Mouse (Mus musculus) lung, embryonic 14.5 days (tissue): ENCODE results near the gene Fat3. TPM values are rescaled to one million over a fixed set of nuclear protein-coding genes. Genes with fewer than 3 reads are reported as not detected.

Experiments
- ATAC-seq: fragments of 200-750 bp; cut with Nextera tagmentation; 2 replicates; pipeline ENCODE4 v1.8.0; 2017; ENCODE audit warnings: mild to moderate bottlenecking, moderate TSS enrichment, moderate library complexity; ENCODE audit not compliant: insufficient read depth
- DNase-seq: peaks from one replicate; pipeline ENCODE4 v3.0.0-alpha.2; 2015
- H3K27ac ChIP-seq: fragments of 300-500 bp; sonication (generic); 2 replicates; pipeline ENCODE4 v1.5.1; 2014; ENCODE audit warnings: low read depth, mild to moderate bottlenecking, moderate library complexity
- H3K27me3 ChIP-seq: fragments of 300-500 bp; sonication (generic); 2 replicates; pipeline ENCODE4 v1.6.1; 2014; ENCODE audit warnings: low read length, control low read depth; ENCODE audit not compliant: insufficient read depth
- H3K36me3 ChIP-seq: fragments of 300-500 bp; sonication (generic); 2 replicates; pipeline ENCODE4 v1.6.1; 2014; ENCODE audit warnings: control low read depth; ENCODE audit not compliant: insufficient read depth
- H3K4me1 ChIP-seq: fragments of 300-500 bp; sonication (generic); 2 replicates; pipeline ENCODE4 v1.6.1; 2014; ENCODE audit warnings: antibody characterized with exemption, control low read depth; ENCODE audit not compliant: insufficient read depth
- H3K4me2 ChIP-seq: fragments of 300-500 bp; sonication (generic); 2 replicates; pipeline ENCODE4 v1.6.1; 2014; ENCODE audit warnings: mild to moderate bottlenecking
- H3K4me3 ChIP-seq: fragments of 300-500 bp; sonication (generic); 2 replicates; pipeline ENCODE4 v1.5.1; 2014; ENCODE audit warnings: low read depth, low read length
- H3K9ac ChIP-seq: fragments of 300-500 bp; sonication (generic); 2 replicates; pipeline ENCODE4 v1.6.1; 2014
- H3K9me3 ChIP-seq: fragments of 300-500 bp; sonication (generic); 2 replicates; pipeline ENCODE4 v1.6.1; 2016; ENCODE audit warnings: low read depth, low read length, control low read depth
- CTCF ChIP-seq: IDR thresholded peaks from 2 replicates; pipeline ENCODE4 v1.5.1; 2016; ENCODE audit warnings: antibody characterized with exemption, low read depth
- WGBS: fragments of 180-500 bp; shearing (Covaris S2); extraction: QIAGEN DNeasy Blood & Tissue Kit; methylation state at CpG from one replicate; pipeline ENCODE4 v1.1.7; 2014; 5-methylcytosine and 5-hydroxymethylcytosine counted together
- polyA plus RNA-seq: library from polyadenylated mRNA; unstranded; fragments of >200 nt; fragmentation: Nextera tagmentation; extraction: Ambion mirVana; gene quantifications from 2 replicates; pipeline ENCODE4 v1.2.1, GENCODE M21; 2014

Gene Fat3
- polyA plus RNA-seq, 1 experiment from 2014 or later: 1.2 TPM

DNA sequence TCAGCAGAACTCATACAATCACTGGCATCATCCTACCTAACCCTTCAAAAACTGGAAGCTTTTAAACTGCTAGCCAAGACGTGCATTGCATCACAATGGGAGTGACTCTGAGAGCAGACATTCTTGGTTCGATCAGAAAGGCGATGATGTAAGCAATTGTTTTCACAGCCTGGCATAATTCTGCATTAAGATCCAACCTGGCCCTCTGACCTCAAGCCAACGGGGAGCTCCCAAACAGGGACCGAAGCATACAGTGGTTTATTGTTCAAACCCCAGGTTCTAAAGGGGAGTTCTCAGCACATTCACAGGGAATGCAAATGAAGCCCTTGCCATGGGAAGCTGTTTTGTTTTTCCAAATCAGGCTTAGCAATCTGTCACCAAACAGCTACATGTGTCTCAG lies 63.3 kb downstream of the Fat3 start:
- Histone ChIP-seq H3K4me1 (no peaks in the 10 kb centered on the region), H3K4me2 (no peak overlapping the region), H3K9ac (no peak overlapping the region), H3K27me3 (no peaks in the 10 kb centered on the region), H3K9me3 (no peaks in the 10 kb centered on the region), H3K27ac (no peak overlapping the region), H3K4me3 (no peak overlapping the region), H3K36me3 (no peaks in the 10 kb centered on the region)
- 45% methylated on average over 5 of the region's 5 CpGs for WGBS
- no peak for DNase-seq
- no peak for ATAC-seq
- TF ChIP-seq CTCF: no peak

DNA sequence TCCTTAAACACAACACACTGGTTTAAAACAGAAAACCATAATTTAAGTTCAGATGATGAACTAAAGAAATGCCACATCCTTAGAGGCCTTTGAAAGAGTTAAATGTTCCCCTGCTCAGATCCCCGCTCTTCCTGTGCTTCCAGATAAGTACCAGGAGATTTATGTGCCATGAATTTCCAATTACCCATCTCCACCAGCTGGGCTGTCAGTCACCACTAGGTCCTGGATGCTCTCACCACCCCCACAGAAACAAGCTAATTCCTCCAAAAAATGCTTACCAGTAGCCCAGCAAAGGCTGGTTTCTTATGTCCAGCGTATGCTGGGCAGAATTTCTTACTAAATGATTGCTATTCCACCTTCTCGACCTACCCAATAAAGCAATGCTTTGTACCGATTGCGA lies 72.5 kb downstream of the Fat3 start:
- TF ChIP-seq CTCF: no peak
- Histone ChIP-seq H3K27me3 (no peaks in the 10 kb centered on the region), H3K27ac (no peak overlapping the region), H3K9ac (no peak overlapping the region), H3K4me2 (no peak overlapping the region), H3K4me3 (no peak overlapping the region), H3K4me1 (no peaks in the 10 kb centered on the region), H3K36me3 (no peaks in the 10 kb centered on the region), H3K9me3 (no peaks in the 10 kb centered on the region)
- DNase-seq: no peak
- 75% methylated on average over 5 of the region's 5 CpGs for WGBS
- ATAC-seq: no peak

DNA sequence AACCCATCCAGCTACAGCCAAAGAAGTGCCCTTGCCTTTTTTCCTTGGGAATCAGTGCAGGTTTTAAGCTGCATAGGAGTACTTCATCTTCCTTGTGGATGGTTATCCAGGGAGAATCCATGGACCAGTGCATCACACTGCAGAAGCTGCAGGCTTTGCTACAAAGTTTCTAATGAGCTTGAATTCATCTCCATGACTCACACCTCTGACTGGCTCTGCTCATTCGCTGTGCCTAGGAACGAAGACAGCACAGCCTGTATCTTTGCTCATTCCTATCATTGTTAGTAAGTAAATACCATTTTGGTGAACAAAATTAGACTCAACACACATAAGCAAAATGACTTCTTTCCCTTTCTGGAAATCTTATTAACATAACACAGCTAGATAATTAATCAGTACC lies 78.4 kb downstream of the Fat3 start:
- Histone ChIP-seq H3K27me3 (no peaks in the 10 kb centered on the region), H3K4me1 (no peaks in the 10 kb centered on the region), H3K9ac (no peak overlapping the region), H3K9me3 (no peaks in the 10 kb centered on the region), H3K4me3 (no peak overlapping the region), H3K4me2 (no peak overlapping the region), H3K27ac (no peak overlapping the region), H3K36me3 (no peaks in the 10 kb centered on the region)
- ATAC-seq: no peak
- DNase-seq: no peak
- 76% methylated on average over 2 of the region's 2 CpGs for WGBS
- no peak for TF ChIP-seq CTCF

DNA sequence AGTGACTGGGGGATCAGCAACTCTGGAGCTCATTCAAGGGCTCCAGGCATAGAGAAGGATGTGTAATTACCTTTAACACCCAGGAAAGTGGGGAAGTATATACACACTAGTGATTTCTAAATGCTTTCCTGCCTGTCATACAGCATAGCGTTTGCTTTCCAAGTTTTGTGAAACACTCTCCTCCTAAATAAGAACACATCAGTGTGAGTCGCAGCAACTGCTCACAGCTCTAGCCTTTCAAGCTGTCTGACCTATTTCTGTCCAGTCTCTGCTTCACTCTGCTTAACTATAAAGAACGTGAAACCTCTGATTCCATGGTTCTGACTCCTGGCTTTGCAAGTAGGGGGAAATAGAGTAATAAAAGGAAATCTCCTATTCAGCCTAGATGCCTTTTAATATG lies 98.3 kb downstream of the Fat3 start:
- Histone ChIP-seq H3K9ac (no peak overlapping the region), H3K4me2 (no peak overlapping the region), H3K4me3 (no peak overlapping the region), H3K27ac (no peak overlapping the region), H3K4me1 (no peaks in the 10 kb centered on the region), H3K36me3 (no peaks in the 10 kb centered on the region), H3K9me3 (no peaks in the 10 kb centered on the region), H3K27me3 (no peaks in the 10 kb centered on the region)
- no peak for DNase-seq
- 71% methylated on average over 3 of the region's 3 CpGs for WGBS
- no peak for TF ChIP-seq CTCF
- ATAC-seq: no peak

DNA sequence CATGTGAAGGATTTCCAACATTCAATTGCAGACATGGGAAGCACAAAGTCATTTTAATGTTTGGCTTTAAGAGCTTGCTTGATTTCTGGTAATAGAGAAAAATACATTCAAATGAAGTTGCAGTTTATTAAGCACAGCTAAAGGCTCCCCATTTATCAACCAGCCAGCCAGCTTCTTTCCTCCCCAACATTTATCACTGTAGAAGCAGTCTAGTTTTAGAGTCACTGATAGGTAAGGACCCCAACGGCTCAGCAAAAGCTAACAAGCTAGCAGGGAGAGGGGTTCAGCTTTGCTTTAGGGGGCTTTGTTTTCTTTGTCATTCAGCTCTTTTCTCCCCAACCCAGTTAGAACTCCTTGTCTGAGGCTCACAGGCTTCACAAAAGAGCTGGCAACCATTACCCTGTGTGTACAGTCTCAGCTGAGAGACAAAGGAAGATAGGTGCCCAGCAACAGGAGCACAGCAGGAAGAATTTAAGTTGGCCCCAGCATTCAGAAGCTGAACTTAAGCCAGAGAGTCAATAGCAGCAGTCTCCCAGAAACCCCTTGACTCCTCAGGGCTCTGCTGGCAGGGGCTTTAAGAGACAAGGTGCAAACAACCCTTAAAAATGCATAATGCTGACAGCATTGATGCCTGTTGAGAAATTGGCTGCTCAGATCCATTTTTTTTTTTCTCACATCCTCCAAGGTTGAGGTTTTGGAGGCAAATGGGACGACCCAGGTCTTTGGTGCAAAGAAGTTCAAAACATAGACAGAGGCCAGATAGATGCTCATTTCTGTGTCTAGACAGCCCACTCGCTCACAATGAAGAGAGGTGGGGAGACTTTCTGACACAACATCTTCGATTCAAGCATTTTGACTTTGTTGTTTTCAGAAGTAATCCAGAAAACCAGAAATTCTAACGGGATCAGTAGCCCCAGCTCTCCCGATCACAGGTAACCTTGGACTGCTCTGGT lies 102.1 kb downstream of the Fat3 start:
- Histone ChIP-seq H3K9me3 (no peaks in the 10 kb centered on the region), H3K4me2 (no peak overlapping the region), H3K4me1 (no peaks in the 10 kb centered on the region), H3K9ac (no peak overlapping the region), H3K27ac (no peak overlapping the region), H3K36me3 (no peaks in the 10 kb centered on the region), H3K4me3 (no peak overlapping the region), H3K27me3 (no peaks in the 10 kb centered on the region)
- DNase-seq: no peak
- TF ChIP-seq CTCF: no peak
- ATAC-seq: no peak
- 63% methylated on average over 6 of the region's 6 CpGs for WGBS

DNA sequence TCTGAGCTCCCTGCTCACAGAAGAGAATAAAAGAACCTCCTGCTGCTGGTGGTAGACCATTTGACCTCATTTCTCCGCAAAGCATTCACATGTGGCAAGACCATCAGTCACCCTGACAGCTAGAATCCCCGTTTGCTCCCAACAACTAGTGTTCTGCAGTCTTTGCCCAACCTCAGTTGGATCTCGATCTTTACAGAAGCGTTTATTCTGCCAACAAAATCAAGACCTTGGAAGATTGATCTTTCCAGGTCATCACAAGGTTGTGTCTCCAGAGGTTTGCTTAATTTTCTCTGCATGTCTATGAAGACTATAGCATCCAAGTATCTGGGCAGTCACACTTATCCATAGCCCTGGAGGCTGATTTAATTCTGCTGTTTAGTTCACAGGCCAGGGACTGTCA lies 111.9 kb downstream of the Fat3 start:
- no peak overlapping the region for H3K27ac ChIP-seq
- TF ChIP-seq CTCF: no peak
- H3K4me1 ChIP-seq: no peaks in the 10 kb centered on the region
- H3K36me3 ChIP-seq: no peaks in the 10 kb centered on the region
- WGBS: 17% methylated on average over 4 of the region's 4 CpGs
- no peak overlapping the region for H3K4me3 ChIP-seq
- DNase-seq (no peak), ATAC-seq (no peak)
- H3K9ac ChIP-seq: no peak overlapping the region
- no peaks in the 10 kb centered on the region for H3K9me3 ChIP-seq
- H3K27me3 ChIP-seq: no peaks in the 10 kb centered on the region
- H3K4me2 ChIP-seq: no peak overlapping the region

DNA sequence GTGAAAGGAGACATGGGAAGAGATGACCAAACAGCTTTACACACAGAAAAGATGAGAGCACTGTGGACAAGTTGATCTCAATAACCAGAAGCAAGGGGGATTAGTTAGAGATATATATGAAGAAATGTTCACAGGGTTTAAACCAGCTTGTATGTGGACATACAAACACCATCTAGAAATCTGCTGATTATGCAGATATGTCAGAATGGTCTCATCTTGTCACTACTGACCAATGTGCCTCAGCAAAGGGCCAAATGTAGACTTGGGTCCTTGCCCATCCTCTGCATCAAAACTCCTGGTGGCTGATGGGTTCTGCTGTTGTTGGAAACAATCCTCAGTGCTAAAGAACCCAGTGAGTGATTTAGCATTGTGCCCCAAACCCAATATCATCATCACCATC lies 113.6 kb downstream of the Fat3 start:
- DNase-seq (no peak), ATAC-seq (no peak)
- Histone ChIP-seq H3K9me3 (no peaks in the 10 kb centered on the region), H3K27ac (no peak overlapping the region), H3K4me2 (no peak overlapping the region), H3K9ac (no peak overlapping the region), H3K4me3 (no peak overlapping the region), H3K4me1 (no peaks in the 10 kb centered on the region), H3K36me3 (no peaks in the 10 kb centered on the region), H3K27me3 (no peaks in the 10 kb centered on the region)
- TF ChIP-seq CTCF: no peak
